Mouse (Mus musculus) pancreas, adult 10 weeks (tissue): ENCODE results near the gene Cst10. TPM values are rescaled to one million over a fixed set of nuclear protein-coding genes. Genes with fewer than 3 reads are reported as not detected.

Experiments used
- polyA plus RNA-seq: library from polyadenylated mRNA; stranded (reverse); fragments of 350-450 nt; fragmentation: Illumina TruSeq; extraction: RNeasy Lipid Tissue Mini Kit (QIAGEN cat#74804); gene quantifications from one replicate; pipeline ENCODE4 v1.2.3, GENCODE M21; 2015; ENCODE audit warnings: low read depth, low replicate concordance; ENCODE audit not compliant: insufficient read depth

The Cst10 gene
- not detected for polyA plus RNA-seq

GRCm38 (mm10) chr2:149404757-149405156, at the start of gene Cst10:
Cst10 (plus strand) TSS chr2:149405057.

